Mouse (Mus musculus): ENCODE measurements at regions not wholly inside any gene's neighbourhood (a gene's known extent, or its start where the extent isn't known, plus 50 kb on each side); places are given as distances from the start of the nearest gene placed in this dataset.

- TF ChIP-seq POLR2A (IDR thresholded peaks at IDR 0.05; ENCODE audit: borderline replicate concordance, insufficient read depth, low read length) (no peak), CTCF (IDR thresholded peaks at IDR 0.05; ENCODE audit: borderline replicate concordance, insufficient read depth, low read depth, low read length) (no peak)
Measured at GRCm38 (mm10) chr2:72733371-72733770, 246.9 kb downstream of the Sp3 start.
